Mouse (Mus musculus): ENCODE measurements at regions not wholly inside any gene's neighbourhood (a gene's known extent, or its start where the extent isn't known, plus 50 kb on each side); places are given as distances from the start of the nearest gene placed in this dataset.
A peak's percentile ranks its signal among the peaks of the same experiment; 100 is the strongest.

DNA sequence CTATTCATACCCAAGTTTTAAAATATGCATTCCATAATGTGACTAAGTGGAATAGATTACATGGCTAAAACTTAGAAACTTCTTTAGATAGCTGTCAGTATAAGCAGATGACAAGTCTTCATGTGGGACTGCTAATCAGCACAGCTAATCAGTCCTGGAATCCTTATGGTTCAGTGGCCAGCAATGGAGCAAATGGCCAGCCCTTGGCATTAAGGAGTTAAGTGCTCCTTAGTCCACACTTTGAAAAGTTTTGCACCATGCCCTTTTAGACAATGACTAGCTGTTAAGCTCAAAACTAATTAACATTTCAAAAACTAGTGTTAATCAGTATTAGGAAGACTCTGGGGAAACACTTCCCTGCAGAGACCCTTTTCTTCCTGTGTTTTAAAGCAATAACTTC is 1188.4 kb upstream of the Nr2f1 start:
- DNase-seq (ENCODE audit: low spot score) (no peak), ATAC-seq (ENCODE audit: low FRiP score) (peak; percentile 27; the same call in 1 of the 2 replicates)
- Histone ChIP-seq H3K9me3 (ENCODE audit: control insufficient read depth, low read length) (no peaks in the 10 kb centered on the region), H3K4me3 (ENCODE audit: low read depth, low read length) (no peak overlapping the region), H3K27me3 (ENCODE audit: control insufficient read depth, insufficient read depth, low read length) (no peaks in the 10 kb centered on the region), H3K9ac (ENCODE audit: low read depth, low read length) (no peak overlapping the region), H3K36me3 (ENCODE audit: control insufficient read depth, insufficient read depth, low read length) (no peaks in the 10 kb centered on the region), H3K4me1 (replicated peaks; ENCODE audit: control insufficient read depth, insufficient read depth, low read length) (no peaks in the 10 kb centered on the region), H3K27ac (ENCODE audit: low read depth, low read length) (no peak overlapping the region), H3K4me2 (replicated peaks; ENCODE audit: low read depth, low read length) (no peak overlapping the region)

DNA sequence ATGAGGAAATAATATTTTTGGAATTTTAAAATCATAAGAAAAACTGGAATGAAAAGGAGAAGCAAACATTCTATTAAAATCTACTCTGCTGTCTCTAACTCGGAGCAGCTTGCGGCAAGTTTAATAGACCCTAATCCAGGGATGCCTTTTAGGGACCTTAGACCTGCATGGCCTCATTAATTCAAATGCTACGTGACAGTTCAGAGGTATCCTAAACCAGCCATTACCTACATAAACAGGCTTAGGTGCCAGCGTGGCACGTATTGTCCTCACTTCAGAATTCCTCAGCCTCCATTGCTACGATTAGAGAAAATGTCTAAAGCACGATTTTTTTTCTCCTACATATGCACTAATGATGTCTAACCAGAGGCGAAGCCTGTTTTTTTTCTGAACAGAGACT is 1141.9 kb upstream of the Nr2f1 start:
- H3K36me3 ChIP-seq (ENCODE audit: control insufficient read depth, insufficient read depth, low read length) = no peaks in the 10 kb centered on the region
- no peak overlapping the region for H3K4me3 ChIP-seq (ENCODE audit: low read depth, low read length)
- no peak overlapping the region for H3K4me2 ChIP-seq (replicated peaks; ENCODE audit: low read depth, low read length)
- H3K27ac ChIP-seq (ENCODE audit: low read depth, low read length) = no peak overlapping the region
- 83% methylated on average over 8 of the region's 8 CpGs for WGBS
- no peaks in the 10 kb centered on the region for H3K27me3 ChIP-seq (ENCODE audit: control insufficient read depth, insufficient read depth, low read length)
- DNase-seq (ENCODE audit: low spot score) (no peak), ATAC-seq (ENCODE audit: low FRiP score) (no peak)
- no peaks in the 10 kb centered on the region for H3K4me1 ChIP-seq (replicated peaks; ENCODE audit: control insufficient read depth, insufficient read depth, low read length)
- no peaks in the 10 kb centered on the region for H3K9me3 ChIP-seq (ENCODE audit: control insufficient read depth, low read length)
- H3K9ac ChIP-seq (ENCODE audit: low read depth, low read length) = no peak overlapping the region

DNA sequence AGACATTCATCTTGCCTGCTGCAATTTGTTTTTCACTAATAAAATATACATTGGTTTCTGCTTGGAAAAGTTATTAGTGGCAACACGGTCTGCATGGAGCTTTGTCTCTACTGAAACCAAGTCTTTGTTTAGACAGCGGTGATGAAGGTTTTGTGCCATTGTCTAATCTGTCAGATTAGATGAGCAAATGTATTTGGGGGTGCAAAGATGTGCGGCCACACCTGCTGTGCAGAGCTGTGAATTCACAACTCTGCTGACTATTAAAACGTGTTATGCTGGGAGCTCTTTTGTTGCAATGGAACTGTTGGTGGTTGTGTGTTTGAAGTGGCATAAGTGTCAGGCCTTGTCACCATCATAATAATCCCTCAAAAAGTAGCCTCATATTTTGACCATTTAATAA is 1140.9 kb upstream of the Nr2f1 start:
- Histone ChIP-seq H3K9me3 (ENCODE audit: control insufficient read depth, low read length) (no peaks in the 10 kb centered on the region), H3K4me3 (ENCODE audit: low read depth, low read length) (no peak overlapping the region), H3K27me3 (ENCODE audit: control insufficient read depth, insufficient read depth, low read length) (no peaks in the 10 kb centered on the region), H3K36me3 (ENCODE audit: control insufficient read depth, insufficient read depth, low read length) (no peaks in the 10 kb centered on the region), H3K9ac (ENCODE audit: low read depth, low read length) (no peak overlapping the region), H3K4me2 (replicated peaks; ENCODE audit: low read depth, low read length) (no peak overlapping the region), H3K27ac (ENCODE audit: low read depth, low read length) (no peak overlapping the region), H3K4me1 (replicated peaks; ENCODE audit: control insufficient read depth, insufficient read depth, low read length) (no peaks in the 10 kb centered on the region)
- 47% methylated on average over 4 of the region's 4 CpGs for WGBS
- DNase-seq (ENCODE audit: low spot score) (no peak), ATAC-seq (ENCODE audit: low FRiP score) (no peak)

DNA sequence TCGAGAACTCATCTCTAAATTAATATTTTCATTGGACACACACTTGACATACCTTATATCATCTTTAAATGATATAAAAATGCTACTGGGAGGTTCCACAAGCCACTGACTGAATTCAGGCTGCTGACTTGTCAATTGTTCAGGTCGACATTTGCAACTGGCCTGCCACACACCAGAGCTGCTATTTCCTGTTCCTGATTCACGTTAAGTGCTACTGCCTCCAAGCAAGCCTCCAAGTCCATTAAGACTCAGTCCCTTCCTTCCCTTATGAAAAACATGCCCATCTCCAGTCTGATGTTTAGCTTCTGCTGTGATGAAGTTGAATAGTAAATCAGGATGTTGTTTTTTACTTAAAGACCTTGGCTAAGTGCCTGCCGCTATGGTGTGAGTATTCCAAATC is 1140.2 kb upstream of the Nr2f1 start:
- Histone ChIP-seq H3K27ac (ENCODE audit: low read depth, low read length) (no peak overlapping the region), H3K4me1 (replicated peaks; ENCODE audit: control insufficient read depth, insufficient read depth, low read length) (no peaks in the 10 kb centered on the region), H3K9ac (ENCODE audit: low read depth, low read length) (no peak overlapping the region), H3K4me2 (replicated peaks; ENCODE audit: low read depth, low read length) (no peak overlapping the region), H3K27me3 (ENCODE audit: control insufficient read depth, insufficient read depth, low read length) (no peaks in the 10 kb centered on the region), H3K9me3 (ENCODE audit: control insufficient read depth, low read length) (no peaks in the 10 kb centered on the region), H3K4me3 (ENCODE audit: low read depth, low read length) (no peak overlapping the region), H3K36me3 (ENCODE audit: control insufficient read depth, insufficient read depth, low read length) (no peaks in the 10 kb centered on the region)
- no peak for ATAC-seq (ENCODE audit: low FRiP score)
- no peak for DNase-seq (ENCODE audit: low spot score)
- 64% methylated on average over 4 of the region's 4 CpGs for WGBS

DNA sequence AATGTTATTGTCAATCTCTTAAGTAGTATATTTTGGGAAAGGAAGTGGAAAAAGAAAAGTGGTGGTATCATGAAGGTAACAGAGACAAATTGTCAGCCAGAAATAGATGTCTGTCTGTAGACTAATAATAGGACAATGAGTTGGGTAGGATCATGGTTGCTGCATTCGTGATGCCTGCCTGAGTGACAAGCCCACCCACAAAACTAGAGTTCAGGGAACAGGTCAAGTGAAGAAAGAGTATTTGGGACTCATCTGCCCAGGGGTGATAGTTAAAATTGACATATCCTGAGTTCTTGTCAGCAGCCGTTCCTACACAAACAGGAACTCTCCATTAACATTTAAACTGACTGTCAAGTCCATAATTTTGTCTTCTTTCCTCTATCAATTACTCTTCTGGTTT is 1120.6 kb upstream of the Nr2f1 start:
- no peaks in the 10 kb centered on the region for H3K36me3 ChIP-seq (ENCODE audit: control insufficient read depth, insufficient read depth, low read length)
- H3K27ac ChIP-seq (ENCODE audit: low read depth, low read length) = no peak overlapping the region
- no peak overlapping the region for H3K4me3 ChIP-seq (ENCODE audit: low read depth, low read length)
- H3K27me3 ChIP-seq (ENCODE audit: control insufficient read depth, insufficient read depth, low read length) = no peaks in the 10 kb centered on the region
- DNase-seq (ENCODE audit: low spot score) = no peak
- 35% methylated on average over 2 of the region's 2 CpGs for WGBS
- no peaks in the 10 kb centered on the region for H3K9me3 ChIP-seq (ENCODE audit: control insufficient read depth, low read length)
- H3K4me1 ChIP-seq (replicated peaks; ENCODE audit: control insufficient read depth, insufficient read depth, low read length) = no peaks in the 10 kb centered on the region
- no peak overlapping the region for H3K4me2 ChIP-seq (replicated peaks; ENCODE audit: low read depth, low read length)
- ATAC-seq (ENCODE audit: low FRiP score) = no peak
- no peak overlapping the region for H3K9ac ChIP-seq (ENCODE audit: low read depth, low read length)

DNA sequence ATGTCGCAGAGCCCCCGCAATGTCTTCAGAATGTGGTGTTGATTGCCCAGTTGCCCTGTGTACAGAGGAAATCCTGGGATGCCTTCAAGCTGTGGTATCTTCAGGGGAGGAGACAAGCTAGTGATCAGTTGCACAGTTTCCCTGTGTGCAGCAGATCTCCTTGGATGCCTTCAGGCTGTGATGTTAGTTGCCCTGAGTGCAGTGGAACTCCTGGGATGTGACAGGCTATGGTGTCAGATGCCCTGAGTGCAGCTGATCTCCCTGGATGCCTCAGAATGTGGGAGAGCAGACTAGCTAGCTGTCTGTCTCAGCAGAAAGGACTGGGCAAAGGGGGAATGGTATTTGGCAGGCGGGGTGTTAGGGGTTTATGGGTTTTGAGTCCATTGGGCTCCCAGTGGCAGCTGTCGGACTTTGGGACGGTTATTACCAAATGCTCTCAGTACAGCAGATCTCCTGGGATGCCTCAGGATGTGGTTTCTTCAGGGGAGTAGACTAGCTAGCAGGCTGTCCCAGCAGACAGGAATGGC is 1110.1 kb upstream of the Nr2f1 start:
- H3K9me3 ChIP-seq (ENCODE audit: control insufficient read depth, low read length) = no peaks in the 10 kb centered on the region
- no peak overlapping the region for H3K27ac ChIP-seq (ENCODE audit: low read depth, low read length)
- no peak overlapping the region for H3K9ac ChIP-seq (ENCODE audit: low read depth, low read length)
- H3K4me1 ChIP-seq (replicated peaks; ENCODE audit: control insufficient read depth, insufficient read depth, low read length) = no peaks in the 10 kb centered on the region
- no peak overlapping the region for H3K4me3 ChIP-seq (ENCODE audit: low read depth, low read length)
- no peak for ATAC-seq (ENCODE audit: low FRiP score)
- DNase-seq (ENCODE audit: low spot score) = no peak
- 91% methylated on average over 5 of the region's 5 CpGs for WGBS
- no peak overlapping the region for H3K4me2 ChIP-seq (replicated peaks; ENCODE audit: low read depth, low read length)
- no peaks in the 10 kb centered on the region for H3K27me3 ChIP-seq (ENCODE audit: control insufficient read depth, insufficient read depth, low read length)
- no peaks in the 10 kb centered on the region for H3K36me3 ChIP-seq (ENCODE audit: control insufficient read depth, insufficient read depth, low read length)

DNA sequence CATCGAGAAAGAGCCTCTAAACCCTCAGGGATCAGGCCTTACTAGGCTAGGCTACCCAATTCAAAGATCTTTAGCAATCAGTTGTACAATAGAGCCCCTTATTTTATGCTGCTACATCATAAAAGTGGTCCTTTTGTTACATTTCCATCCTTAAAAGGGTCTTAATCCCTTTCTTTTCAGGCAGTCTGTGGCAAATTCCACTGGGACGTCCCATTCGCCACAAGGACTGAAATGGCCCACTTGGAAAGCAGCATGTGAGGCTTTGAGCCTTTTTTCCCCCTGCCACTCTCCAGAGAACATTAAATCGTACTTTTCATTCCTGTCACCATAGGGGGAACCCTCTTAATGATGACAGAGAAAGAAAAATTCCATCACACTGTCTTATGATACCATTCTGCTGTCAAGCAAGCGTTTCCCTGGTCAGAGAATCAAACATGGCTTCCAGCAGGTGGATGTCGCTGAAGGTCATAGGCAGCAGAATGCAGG is 1097.7 kb upstream of the Nr2f1 start:
- 58% methylated on average over 6 of the region's 6 CpGs for WGBS
- no peak overlapping the region for H3K4me2 ChIP-seq (replicated peaks; ENCODE audit: low read depth, low read length)
- DNase-seq (ENCODE audit: low spot score) (no peak), ATAC-seq (ENCODE audit: low FRiP score) (no peak)
- no peaks in the 10 kb centered on the region for H3K27me3 ChIP-seq (ENCODE audit: control insufficient read depth, insufficient read depth, low read length)
- no peaks in the 10 kb centered on the region for H3K9me3 ChIP-seq (ENCODE audit: control insufficient read depth, low read length)
- H3K9ac ChIP-seq (ENCODE audit: low read depth, low read length) = no peak overlapping the region
- H3K27ac ChIP-seq (ENCODE audit: low read depth, low read length) = no peak overlapping the region
- H3K36me3 ChIP-seq (ENCODE audit: control insufficient read depth, insufficient read depth, low read length) = no peaks in the 10 kb centered on the region
- H3K4me3 ChIP-seq (ENCODE audit: low read depth, low read length) = no peak overlapping the region
- no peaks in the 10 kb centered on the region for H3K4me1 ChIP-seq (replicated peaks; ENCODE audit: control insufficient read depth, insufficient read depth, low read length)

DNA sequence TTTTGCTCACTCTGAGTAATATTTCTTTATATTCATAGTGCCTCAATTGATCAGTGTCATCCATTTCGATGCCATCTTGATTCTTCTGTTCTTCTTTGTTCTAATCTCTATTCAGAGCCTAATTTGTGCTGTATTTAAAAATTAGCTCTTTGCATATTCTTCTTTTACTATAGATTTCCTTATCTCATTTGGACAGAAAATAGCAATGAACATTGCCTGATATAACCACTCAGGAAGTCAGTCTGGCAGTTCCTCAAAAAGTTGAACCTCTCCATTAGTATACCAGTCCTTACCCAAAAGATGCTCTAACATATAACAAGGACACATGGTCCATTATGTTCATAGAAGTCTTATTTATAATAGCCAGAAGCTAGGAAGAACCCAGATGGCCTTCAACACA is 1088.5 kb upstream of the Nr2f1 start:
- H3K27me3 ChIP-seq (ENCODE audit: control insufficient read depth, insufficient read depth, low read length) = no peaks in the 10 kb centered on the region
- H3K4me3 ChIP-seq (ENCODE audit: low read depth, low read length) = no peak overlapping the region
- H3K27ac ChIP-seq (ENCODE audit: low read depth, low read length) = no peak overlapping the region
- H3K4me2 ChIP-seq (replicated peaks; ENCODE audit: low read depth, low read length) = no peak overlapping the region
- H3K36me3 ChIP-seq (ENCODE audit: control insufficient read depth, insufficient read depth, low read length) = no peaks in the 10 kb centered on the region
- no peaks in the 10 kb centered on the region for H3K9me3 ChIP-seq (ENCODE audit: control insufficient read depth, low read length)
- no peak for DNase-seq (ENCODE audit: low spot score)
- no peaks in the 10 kb centered on the region for H3K4me1 ChIP-seq (replicated peaks; ENCODE audit: control insufficient read depth, insufficient read depth, low read length)
- no peak overlapping the region for H3K9ac ChIP-seq (ENCODE audit: low read depth, low read length)
- WGBS = 85% methylated on average over 1 of the region's 1 CpGs
- ATAC-seq (ENCODE audit: low FRiP score) = no peak

DNA sequence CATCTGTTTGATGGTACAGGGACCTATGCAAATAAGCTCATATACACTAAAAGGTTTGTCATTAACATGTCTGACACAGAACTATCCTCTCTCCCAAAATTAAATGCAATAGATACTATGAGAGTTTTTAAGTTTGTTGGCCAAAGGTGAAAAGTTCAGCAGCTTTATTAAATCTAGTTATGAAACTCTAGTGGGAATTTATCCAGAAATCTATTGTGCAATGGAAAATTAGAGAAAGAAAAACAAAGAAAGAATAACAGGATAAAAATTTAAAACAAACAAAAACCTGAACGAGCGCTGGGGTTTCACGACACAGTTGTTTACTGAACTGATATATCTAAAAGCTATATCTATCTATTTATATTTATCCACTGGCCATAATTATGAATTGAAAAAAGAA is 1086.6 kb upstream of the Nr2f1 start:
- Histone ChIP-seq H3K4me3 (ENCODE audit: low read depth, low read length) (no peak overlapping the region), H3K4me2 (replicated peaks; ENCODE audit: low read depth, low read length) (no peak overlapping the region), H3K27me3 (ENCODE audit: control insufficient read depth, insufficient read depth, low read length) (no peaks in the 10 kb centered on the region), H3K36me3 (ENCODE audit: control insufficient read depth, insufficient read depth, low read length) (no peaks in the 10 kb centered on the region), H3K9me3 (ENCODE audit: control insufficient read depth, low read length) (no peaks in the 10 kb centered on the region), H3K9ac (ENCODE audit: low read depth, low read length) (no peak overlapping the region), H3K4me1 (replicated peaks; ENCODE audit: control insufficient read depth, insufficient read depth, low read length) (no peaks in the 10 kb centered on the region), H3K27ac (ENCODE audit: low read depth, low read length) (no peak overlapping the region)
- WGBS = 86% methylated on average over 3 of the region's 3 CpGs
- ATAC-seq (ENCODE audit: low FRiP score) (no peak), DNase-seq (ENCODE audit: low spot score) (no peak)

Data from hindbrain, embryonic 11.5 days (tissue).